Mouse (Mus musculus) myocyte (in vitro differentiated cells): Measurements from ENCODE around the gene Ptprd.

Source experiments
- CEBPB ChIP-seq: IDR thresholded peaks from 2 replicates; pipeline ENCODE4 v1.6.1; 2011; ENCODE audit warnings: mild to moderate bottlenecking, moderate library complexity; ENCODE audit not compliant: poor library complexity, insufficient read depth, severe bottlenecking
- E2F4 ChIP-seq: IDR thresholded peaks from one replicate; pipeline ENCODE4 v1.6.1; 2011; ENCODE audit warnings: mild to moderate bottlenecking, control low read depth, moderate library complexity; ENCODE audit not compliant: insufficient read depth
- MAX ChIP-seq: IDR thresholded peaks from one replicate; pipeline ENCODE4 v1.6.1; 2011; ENCODE audit warnings: low read depth, mild to moderate bottlenecking, control low read depth
- MYOD1 ChIP-seq, 3 experiments: IDR thresholded peaks; one replicate each; pipeline ENCODE4 v1.6.1; 2011; ENCODE audit warnings: control low read depth in 2 of 3, low read depth in 2 of 3, mild to moderate bottlenecking in 2 of 3, moderate library complexity in 1 of 3; ENCODE audit not compliant: insufficient read length in 2 of 3, control insufficient read depth in 1 of 3
- MYOG ChIP-seq, 3 experiments: IDR thresholded peaks; one replicate each; pipeline ENCODE4 v1.6.1; 2011; ENCODE audit warnings: control low read depth in 2 of 3, low read depth in 2 of 3, mild to moderate bottlenecking in 2 of 3; ENCODE audit not compliant: insufficient read length in 2 of 3, control insufficient read depth in 1 of 3, insufficient read depth in 1 of 3
- POLR2A ChIP-seq: IDR thresholded peaks from one replicate; pipeline ENCODE4 v1.6.1; 2011; ENCODE audit warnings: low read depth, mild to moderate bottlenecking, control low read depth, moderate library complexity; ENCODE audit not compliant: insufficient read length
- POLR2AphosphoS2 ChIP-seq: IDR thresholded peaks from one replicate; pipeline ENCODE4 v1.6.1; 2011; ENCODE audit warnings: low read depth, control low read depth; ENCODE audit not compliant: insufficient read length
- REST ChIP-seq: IDR thresholded peaks from one replicate; pipeline ENCODE4 v1.6.1; 2011; ENCODE audit warnings: mild to moderate bottlenecking, control low read depth, moderate library complexity; ENCODE audit not compliant: insufficient read depth, insufficient read length
- SRF ChIP-seq: IDR thresholded peaks from one replicate; pipeline ENCODE4 v1.6.1; 2011; ENCODE audit warnings: low read depth; ENCODE audit not compliant: control insufficient read depth, insufficient read length
- TCF12 ChIP-seq: IDR thresholded peaks from one replicate; pipeline ENCODE4 v1.6.1; 2011; ENCODE audit warnings: mild to moderate bottlenecking, control low read depth; ENCODE audit not compliant: poor library complexity, insufficient read depth, severe bottlenecking
- USF1 ChIP-seq: IDR thresholded peaks from one replicate; pipeline ENCODE4 v1.6.1; 2011; ENCODE audit warnings: low read depth, mild to moderate bottlenecking, control low read depth, moderate library complexity

- TF ChIP-seq MAX, result no peak
- TF ChIP-seq POLR2A, result no peak
- TF ChIP-seq TCF12, result no peak
- TF ChIP-seq USF1, result no peak
- no peak for TF ChIP-seq MYOD1 (IDR thresholded peaks at IDR 0.05; ENCODE audit: control insufficient read depth in 1 of 3, insufficient read length in 2 of 3, low read depth in 2 of 3)
- TF ChIP-seq E2F4, result no peak
- no peak for TF ChIP-seq POLR2AphosphoS2
- TF ChIP-seq REST, result no peak
- no peak for TF ChIP-seq CEBPB
- TF ChIP-seq SRF, result no peak
- no peak for TF ChIP-seq MYOG (IDR thresholded peaks at IDR 0.05; ENCODE audit: control insufficient read depth in 1 of 3, insufficient read depth in 1 of 3, insufficient read length in 2 of 3, low read depth in 2 of 3)
Observed at GRCm38 (mm10) chr4:77721908-77722307, 489.9 kb downstream of the Ptprd start.
